Mouse (Mus musculus) liver, embryonic 14.5 days (tissue): ENCODE results near the gene Rpl37.

Experiments used
- CTCF ChIP-seq: IDR thresholded peaks from 2 replicates; pipeline ENCODE4 v1.5.1; 2016; ENCODE audit warnings: antibody characterized with exemption, low read depth, control low read depth
- EP300 ChIP-seq: IDR thresholded peaks from 2 replicates; pipeline ENCODE4 v1.6.1; 2016; ENCODE audit warnings: antibody characterized with exemption, low read depth

GRCm38 (mm10) chr15:5102312-5102711, 14.1 kb upstream of the Rpl37 start:
- no peak; the same call in 1 of the 2 replicates for TF ChIP-seq CTCF
- TF ChIP-seq EP300: no peak
